Mouse (Mus musculus): Measurements from ENCODE around the gene Lcn2. TPM values are rescaled to one million over a fixed set of nuclear protein-coding genes. Genes with fewer than 3 reads are reported as not detected.

Lcn2 gene
- polyA plus RNA-seq, 1 experiment from 2014 or later = 0.35 TPM

- no peaks in the 10 kb centered on the region; the same call in 1 of the 2 replicates for H3K27me3 ChIP-seq (ENCODE audit: control insufficient read depth, insufficient read depth, low read length)
- peaks cover 11% of the 10 kb centered on the region for H3K4me1 ChIP-seq (ENCODE audit: control insufficient read depth, insufficient read depth, low read length)
- no peaks in the 10 kb centered on the region for H3K9me3 ChIP-seq (ENCODE audit: control insufficient read depth, low read length)
- peaks cover 29% of the 10 kb centered on the region for H3K36me3 ChIP-seq (ENCODE audit: control insufficient read depth, insufficient read depth, low read length)
- peak within 1 kb of the TSS; percentile 89 for H3K4me2 ChIP-seq (ENCODE audit: low read depth, low read length)
- 0% methylated on average over 30 of the region's 47 CpGs for WGBS
- peak within 1 kb of the TSS; percentile 46 for H3K27ac ChIP-seq (ENCODE audit: low read depth, low read length)
- H3K4me3 ChIP-seq (ENCODE audit: low read depth, low read length) = peak within 1 kb of the TSS; percentile 60
- H3K9ac ChIP-seq (replicated peaks; ENCODE audit: low read depth, low read length) = peak within 1 kb of the TSS; percentile 65
- ATAC-seq (ENCODE audit: low read depth) = peak; percentile 87
Measured at GRCm38 (mm10) chr2:32381775-32382223, 6.3 kb downstream of the Lcn2 start, which contains the start of gene 1110008P14Rik. Gene 1110008P14Rik, minus strand, starts transcription at chr2:32381938.

GRCm38 (mm10) chr2:32381141-32381774 lies 6.8 kb downstream of the Lcn2 start:
- WGBS = under 1% methylated on average over 27 of the region's 27 CpGs
- no peak overlapping the region for H3K27ac ChIP-seq (ENCODE audit: low read depth, low read length)
- ATAC-seq (ENCODE audit: low read depth) = peak; percentile 66

GRCm38 (mm10) chr2:32380001-32380500 lies 8.0 kb downstream of the Lcn2 start:
- no peak overlapping the region for H3K4me3 ChIP-seq (ENCODE audit: low read depth, low read length)
- H3K4me1 ChIP-seq (ENCODE audit: control insufficient read depth, insufficient read depth, low read length) = peaks cover 11% of the 10 kb centered on the region
- no peak overlapping the region for H3K27ac ChIP-seq (ENCODE audit: low read depth, low read length)
- no peak overlapping the region for H3K4me2 ChIP-seq (ENCODE audit: low read depth, low read length)
- H3K27me3 ChIP-seq (ENCODE audit: control insufficient read depth, insufficient read depth, low read length) = no peaks in the 10 kb centered on the region; the same call in 1 of the 2 replicates
- no peak for ATAC-seq (ENCODE audit: low read depth)
- H3K9ac ChIP-seq (replicated peaks; ENCODE audit: low read depth, low read length) = no peak overlapping the region
- WGBS = 89% methylated on average over 7 of the region's 7 CpGs
- peaks cover 45% of the 10 kb centered on the region for H3K36me3 ChIP-seq (ENCODE audit: control insufficient read depth, insufficient read depth, low read length)
- no peaks in the 10 kb centered on the region for H3K9me3 ChIP-seq (ENCODE audit: control insufficient read depth, low read length)

More at GRCm38 (mm10) chr2:32381141-32381774, 6.8 kb downstream of the Lcn2 start:
- Histone ChIP-seq H3K36me3 (ENCODE audit: control insufficient read depth, insufficient read depth, low read length) (peaks cover 34% of the 10 kb centered on the region), H3K27me3 (ENCODE audit: control insufficient read depth, insufficient read depth, low read length) (no peaks in the 10 kb centered on the region; the same call in 1 of the 2 replicates), H3K4me3 (ENCODE audit: low read depth, low read length) (peak overlapping the region; percentile 60), H3K9me3 (ENCODE audit: control insufficient read depth, low read length) (no peaks in the 10 kb centered on the region), H3K9ac (replicated peaks; ENCODE audit: low read depth, low read length) (peak overlapping the region; percentile 65), H3K4me1 (ENCODE audit: control insufficient read depth, insufficient read depth, low read length) (peaks cover 11% of the 10 kb centered on the region), H3K4me2 (ENCODE audit: low read depth, low read length) (peak overlapping the region; percentile 89)

DNA sequence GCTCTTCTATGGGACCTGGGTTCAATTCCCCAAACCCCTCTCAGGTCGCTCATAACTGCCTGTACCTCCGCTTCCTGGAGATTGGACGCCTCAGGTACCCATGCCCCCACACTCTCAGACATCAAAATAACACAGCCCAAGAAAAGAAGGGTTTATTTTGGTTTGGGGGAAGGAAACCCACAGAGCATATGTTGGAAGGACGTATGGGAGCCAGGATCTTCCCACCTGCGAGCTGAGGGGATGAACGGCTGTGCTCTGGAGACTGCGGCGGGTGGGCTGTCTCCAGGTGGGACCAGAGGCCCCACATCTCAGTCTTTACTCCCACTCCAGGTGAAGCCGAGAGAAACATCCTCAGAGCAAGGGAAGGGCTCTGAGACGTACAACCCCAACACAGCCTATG lies 11.1 kb downstream of the Lcn2 start:
- H3K27me3 ChIP-seq (ENCODE audit: control insufficient read depth, insufficient read depth, low read length) = no peaks in the 10 kb centered on the region; the same call in 1 of the 2 replicates
- peaks cover 57% of the 10 kb centered on the region for H3K36me3 ChIP-seq (ENCODE audit: control insufficient read depth, insufficient read depth, low read length)
- peaks cover 8% of the 10 kb centered on the region for H3K4me1 ChIP-seq (ENCODE audit: control insufficient read depth, insufficient read depth, low read length)
- H3K27ac ChIP-seq (ENCODE audit: low read depth, low read length) = no peak overlapping the region
- H3K9me3 ChIP-seq (ENCODE audit: control insufficient read depth, low read length) = no peaks in the 10 kb centered on the region
- 92% methylated on average over 10 of the region's 10 CpGs for WGBS
- no peak overlapping the region for H3K4me2 ChIP-seq (ENCODE audit: low read depth, low read length)
- no peak for ATAC-seq (ENCODE audit: low read depth)
- no peak overlapping the region for H3K9ac ChIP-seq (replicated peaks; ENCODE audit: low read depth, low read length)
- H3K4me3 ChIP-seq (ENCODE audit: low read depth, low read length) = no peak overlapping the region

- ATAC-seq (ENCODE audit: low read depth) = no peak
- H3K27me3 ChIP-seq (ENCODE audit: control insufficient read depth, insufficient read depth, low read length) = no peaks in the 10 kb centered on the region
- no peak overlapping the region for H3K4me2 ChIP-seq (ENCODE audit: low read depth, low read length)
- H3K4me1 ChIP-seq (ENCODE audit: control insufficient read depth, insufficient read depth, low read length) = no peaks in the 10 kb centered on the region
- no peak overlapping the region for H3K9ac ChIP-seq (replicated peaks; ENCODE audit: low read depth, low read length)
- WGBS = 92% methylated on average over 13 of the region's 13 CpGs
- H3K27ac ChIP-seq (ENCODE audit: low read depth, low read length) = no peak overlapping the region
- H3K36me3 ChIP-seq (ENCODE audit: control insufficient read depth, insufficient read depth, low read length) = peaks cover 70% of the 10 kb centered on the region
- H3K4me3 ChIP-seq (ENCODE audit: low read depth, low read length) = no peak overlapping the region
- H3K9me3 ChIP-seq (ENCODE audit: control insufficient read depth, low read length) = no peaks in the 10 kb centered on the region
Measured at GRCm38 (mm10) chr2:32375317-32375940, 12.6 kb downstream of the Lcn2 start.

- H3K9ac ChIP-seq (replicated peaks; ENCODE audit: low read depth, low read length) = no peak overlapping the region
Measured at GRCm38 (mm10) chr2:32374191-32374590, 13.9 kb downstream of the Lcn2 start.

DNA sequence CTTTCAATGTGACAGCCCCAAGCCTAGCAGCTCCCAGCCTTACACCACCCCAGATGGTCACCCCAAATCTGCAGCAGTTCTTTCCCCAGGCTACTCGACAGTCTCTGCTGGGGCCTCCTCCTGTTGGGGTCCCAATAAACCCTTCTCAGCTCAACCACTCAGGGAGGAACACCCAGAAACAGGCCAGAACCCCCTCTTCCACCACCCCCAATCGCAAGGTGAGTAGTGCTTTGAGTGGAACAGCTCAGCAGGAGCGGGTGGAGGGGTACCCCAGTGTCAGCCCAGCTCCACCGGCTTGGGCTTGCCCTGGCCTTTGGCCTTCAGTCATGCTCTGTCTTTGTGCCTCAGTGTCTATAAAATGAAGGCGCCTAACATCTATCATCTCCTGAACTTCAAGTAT lies 20.7 kb downstream of the Lcn2 start:
- H3K27me3 ChIP-seq (ENCODE audit: control insufficient read depth, insufficient read depth, low read length) = no peaks in the 10 kb centered on the region
- H3K36me3 ChIP-seq (ENCODE audit: control insufficient read depth, insufficient read depth, low read length) = peaks cover 39% of the 10 kb centered on the region; the same call in 1 of the 2 replicates
- WGBS = over 99% methylated on average over 5 of the region's 5 CpGs

More at GRCm38 (mm10) chr2:32374191-32374590, 13.9 kb downstream of the Lcn2 start:
- Histone ChIP-seq H3K36me3 (ENCODE audit: control insufficient read depth, insufficient read depth, low read length) (peaks cover 78% of the 10 kb centered on the region), H3K4me3 (ENCODE audit: low read depth, low read length) (no peak overlapping the region), H3K4me2 (ENCODE audit: low read depth, low read length) (no peak overlapping the region), H3K27me3 (ENCODE audit: control insufficient read depth, insufficient read depth, low read length) (no peaks in the 10 kb centered on the region), H3K4me1 (ENCODE audit: control insufficient read depth, insufficient read depth, low read length) (no peaks in the 10 kb centered on the region), H3K9me3 (ENCODE audit: control insufficient read depth, low read length) (no peaks in the 10 kb centered on the region), H3K27ac (ENCODE audit: low read depth, low read length) (no peak overlapping the region)
- ATAC-seq (ENCODE audit: low read depth) = no peak
- WGBS = 90% methylated on average over 10 of the region's 10 CpGs

GRCm38 (mm10) chr2:32364121-32364520 lies 23.9 kb downstream of the Lcn2 start:
- Histone ChIP-seq H3K27ac (ENCODE audit: low read depth, low read length) (no peak overlapping the region), H3K4me1 (ENCODE audit: control insufficient read depth, insufficient read depth, low read length) (peaks cover 15% of the 10 kb centered on the region), H3K27me3 (ENCODE audit: control insufficient read depth, insufficient read depth, low read length) (no peaks in the 10 kb centered on the region), H3K4me3 (ENCODE audit: low read depth, low read length) (peak overlapping the region; percentile 79), H3K9ac (replicated peaks; ENCODE audit: low read depth, low read length) (0 out of 2 replicates have a peak overlapping the region, but pooled peaks have one; percentile 88), H3K36me3 (ENCODE audit: control insufficient read depth, insufficient read depth, low read length) (peaks cover 13% of the 10 kb centered on the region; the same call in 1 of the 2 replicates), H3K9me3 (ENCODE audit: control insufficient read depth, low read length) (no peaks in the 10 kb centered on the region), H3K4me2 (ENCODE audit: low read depth, low read length) (peak overlapping the region; percentile 88)
- 92% methylated on average over 8 of the region's 8 CpGs for WGBS
- ATAC-seq (ENCODE audit: low read depth) = no peak

More for the DNA sequence above, 20.7 kb downstream of the Lcn2 start:
- Histone ChIP-seq H3K9me3 (ENCODE audit: control insufficient read depth, low read length) (no peaks in the 10 kb centered on the region), H3K4me1 (ENCODE audit: control insufficient read depth, insufficient read depth, low read length) (peaks cover 11% of the 10 kb centered on the region), H3K4me3 (ENCODE audit: low read depth, low read length) (no peak overlapping the region), H3K4me2 (ENCODE audit: low read depth, low read length) (no peak overlapping the region), H3K9ac (replicated peaks; ENCODE audit: low read depth, low read length) (no peak overlapping the region), H3K27ac (ENCODE audit: low read depth, low read length) (no peak overlapping the region)
- ATAC-seq (ENCODE audit: low read depth) = no peak

All from neural tube, embryonic 14.5 days (tissue).